Mouse (Mus musculus): ENCODE data around the gene Rplp0. TPM values are rescaled to one million over a fixed set of nuclear protein-coding genes. Genes with fewer than 3 reads are reported as not detected.

Rplp0 gene
- polyA plus RNA-seq (2014; fragmentation: Nextera tagmentation; extraction: Ambion mirVana) = 1,866 and 1,880 TPM in 2 replicates

DNA sequence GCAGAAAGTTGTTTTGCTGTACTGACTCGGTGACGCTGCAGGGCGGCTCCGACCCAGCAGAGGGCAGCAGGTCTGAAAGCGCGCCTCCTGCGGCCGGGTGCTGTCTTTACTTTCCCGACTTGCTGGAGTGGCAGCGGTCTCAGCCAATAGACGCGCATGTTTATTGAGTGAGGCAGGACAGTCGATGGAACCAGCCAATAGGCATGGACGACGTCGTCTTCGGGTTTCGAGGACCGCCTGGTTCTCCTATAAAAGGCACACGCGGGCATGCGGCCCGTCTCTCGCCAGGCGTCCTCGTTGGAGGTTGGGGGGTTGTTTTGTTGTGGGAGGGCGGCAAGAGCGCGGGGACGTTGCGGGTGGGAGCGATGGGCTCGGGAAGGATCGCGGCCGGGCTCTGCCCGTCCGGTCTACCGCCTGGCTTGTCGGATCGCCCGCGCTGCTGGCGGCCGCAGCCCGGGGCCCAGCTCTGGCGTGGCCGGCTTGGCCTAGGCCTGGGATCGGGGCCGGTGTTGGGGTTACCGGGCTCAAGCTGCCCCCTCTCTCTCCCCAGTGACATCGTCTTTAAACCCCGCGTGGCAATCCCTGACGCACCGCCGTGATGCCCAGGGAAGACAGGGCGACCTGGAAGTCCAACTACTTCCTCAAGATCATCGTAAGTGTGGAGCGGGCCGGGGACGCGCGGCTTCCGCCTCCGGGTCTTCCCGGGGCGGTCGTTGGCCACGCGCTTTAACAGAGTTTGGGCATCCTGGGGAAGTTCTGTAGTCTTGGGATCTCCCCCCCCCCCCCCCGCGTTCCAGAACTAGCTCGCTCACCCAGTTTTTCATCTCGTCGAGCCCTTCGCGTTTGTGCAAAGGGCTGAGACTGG, at the start of gene Rplp0:
Gene Rplp0, plus strand, starts transcription at position 231 of the 865 bp plus-strand sequence.
- peak within 1 kb of the TSS; percentile 84 for H3K27ac ChIP-seq (ENCODE audit: low read length)
- ATAC-seq (ENCODE audit: insufficient number of reproducible peaks, insufficient read depth, low FRiP score, low read depth) = peak; percentile 99

DNA sequence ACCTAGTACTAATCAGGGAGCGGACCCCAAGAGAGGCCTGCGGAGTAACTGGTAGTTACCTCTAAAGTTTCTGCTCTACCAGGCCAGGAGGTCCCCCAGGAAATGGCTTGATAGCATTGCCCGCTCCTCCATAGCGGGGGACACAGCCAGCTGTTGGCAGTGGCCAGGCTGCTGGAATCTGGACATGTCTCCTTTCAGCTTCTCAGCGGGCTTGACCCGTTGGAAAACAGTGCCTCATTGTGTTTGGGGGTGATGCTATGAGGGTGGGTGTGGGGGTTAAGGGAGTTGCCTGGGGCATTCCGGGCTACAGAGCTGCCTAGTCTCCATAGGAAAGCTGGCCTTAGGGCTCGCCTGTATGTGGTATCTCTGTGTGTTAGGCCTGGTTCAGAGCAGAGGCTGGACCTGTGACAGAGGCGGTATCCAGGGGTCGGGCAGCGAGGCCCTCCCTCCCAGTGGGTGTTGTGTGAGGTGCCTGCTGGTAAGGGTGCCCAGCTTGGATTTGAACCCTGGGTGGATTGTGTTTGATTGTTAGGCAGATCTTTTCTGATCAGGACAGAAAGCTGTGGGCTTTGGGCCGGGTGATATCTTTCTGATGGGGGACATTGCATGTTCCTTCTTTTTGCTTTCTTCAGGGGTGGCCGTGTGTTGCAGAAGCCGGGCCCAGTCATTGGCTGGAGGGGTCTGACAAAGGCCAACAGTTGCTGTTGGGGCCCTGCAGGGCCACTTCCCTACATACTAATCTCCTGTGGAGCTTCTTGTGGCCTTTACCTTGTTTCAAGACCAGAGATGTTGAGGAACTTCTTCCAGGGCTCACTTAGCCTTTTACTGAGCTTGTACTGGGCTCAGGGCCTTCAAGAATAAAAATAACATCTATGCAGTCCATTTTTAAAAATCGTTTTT, 49.2 kb upstream of the Rplp0 start:
- H3K4me3 ChIP-seq (ENCODE audit: low read depth, low read length) = no peak overlapping the region
- H3K4me1 ChIP-seq (ENCODE audit: control insufficient read depth, insufficient read depth, low read length) = peaks cover 38% of the 10 kb centered on the region
- peak overlapping the region; percentile 87; the same call in 1 of the 2 replicates for H3K4me2 ChIP-seq (replicated peaks; ENCODE audit: low read depth, low read length)
- no peak overlapping the region; the same call in 1 of the 2 replicates for H3K9ac ChIP-seq (replicated peaks; ENCODE audit: low read depth, low read length)
- H3K36me3 ChIP-seq (ENCODE audit: control insufficient read depth, insufficient read depth, low read length) = no peaks in the 10 kb centered on the region
- WGBS = 75% methylated on average over 15 of the region's 15 CpGs
- no peaks in the 10 kb centered on the region for H3K27me3 ChIP-seq (ENCODE audit: control insufficient read depth, insufficient read depth, low read length)
- H3K27ac ChIP-seq (ENCODE audit: low read length) = peak overlapping the region; percentile 75; the same call in 1 of the 2 replicates
- H3K9me3 ChIP-seq (ENCODE audit: control insufficient read depth, low read depth, low read length) = no peaks in the 10 kb centered on the region
- no peak for ATAC-seq (ENCODE audit: insufficient number of reproducible peaks, insufficient read depth, low FRiP score, low read depth)

More for the DNA sequence above, at the start of gene Rplp0:
- under 1% methylated on average over 78 of the region's 78 CpGs for WGBS
- peak within 1 kb of the TSS; percentile 97 for H3K9ac ChIP-seq (replicated peaks; ENCODE audit: low read depth, low read length)
- H3K36me3 ChIP-seq (ENCODE audit: control insufficient read depth, insufficient read depth, low read length) = peaks cover 37% of the 10 kb centered on the region
- peak within 1 kb of the TSS; percentile 88 for H3K4me2 ChIP-seq (replicated peaks; ENCODE audit: low read depth, low read length)
- peaks cover 9% of the 10 kb centered on the region; the same call in 1 of the 2 replicates for H3K4me1 ChIP-seq (ENCODE audit: control insufficient read depth, insufficient read depth, low read length)
- no peaks in the 10 kb centered on the region for H3K9me3 ChIP-seq (ENCODE audit: control insufficient read depth, low read depth, low read length)
- peak within 1 kb of the TSS; percentile 90 for H3K4me3 ChIP-seq (ENCODE audit: low read depth, low read length)
- no peaks in the 10 kb centered on the region for H3K27me3 ChIP-seq (ENCODE audit: control insufficient read depth, insufficient read depth, low read length)

DNA sequence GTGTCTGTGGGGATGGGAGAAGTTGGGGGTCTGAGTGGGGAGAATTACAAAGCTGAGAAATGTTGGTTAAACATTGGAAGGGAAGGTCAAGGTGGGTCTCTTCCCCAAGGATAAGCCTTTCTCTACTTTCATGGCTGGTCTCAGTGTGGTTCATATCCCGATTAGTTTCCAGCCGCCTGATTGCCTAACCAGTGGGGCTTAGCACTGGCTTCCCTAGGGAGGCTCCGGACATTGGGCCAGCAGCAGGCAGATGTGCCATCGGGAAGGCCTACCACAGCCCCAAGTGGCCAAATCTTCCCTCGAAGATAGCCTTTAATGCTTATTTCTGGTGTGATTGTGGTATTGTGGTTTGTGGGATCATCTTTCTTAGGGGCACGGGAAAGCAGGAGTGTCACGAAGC, 46.9 kb upstream of the Rplp0 start:
- Histone ChIP-seq H3K4me1 (ENCODE audit: control insufficient read depth, insufficient read depth, low read length) (peaks cover 41% of the 10 kb centered on the region), H3K4me2 (replicated peaks; ENCODE audit: low read depth, low read length) (no peak overlapping the region)
- 92% methylated on average over 7 of the region's 7 CpGs for WGBS

DNA sequence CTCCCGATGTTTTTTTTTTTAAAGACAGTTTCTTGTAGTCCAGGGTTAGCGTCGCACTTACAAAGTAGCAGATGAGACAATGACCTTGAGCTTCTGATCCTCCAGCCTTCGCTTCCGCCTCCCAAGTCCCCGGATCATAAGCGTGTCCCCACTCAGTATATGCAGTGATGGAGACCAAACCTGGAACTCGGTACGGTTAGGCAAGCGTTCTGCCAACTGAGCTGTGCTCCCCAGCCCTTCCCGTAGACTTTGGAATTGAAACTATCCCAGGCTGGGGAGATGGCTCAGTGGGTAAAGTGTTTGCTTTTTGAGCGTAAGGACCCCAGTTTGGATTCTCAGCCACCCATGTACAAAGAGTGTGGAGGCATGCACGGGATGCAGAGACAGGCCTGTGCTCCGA, 46.0 kb upstream of the Rplp0 start:
- peaks cover 32% of the 10 kb centered on the region for H3K4me1 ChIP-seq (ENCODE audit: control insufficient read depth, insufficient read depth, low read length)
- no peak overlapping the region for H3K9ac ChIP-seq (replicated peaks; ENCODE audit: low read depth, low read length)
- no peak overlapping the region for H3K27ac ChIP-seq (ENCODE audit: low read length)
- no peaks in the 10 kb centered on the region for H3K27me3 ChIP-seq (ENCODE audit: control insufficient read depth, insufficient read depth, low read length)
- WGBS = 95% methylated on average over 14 of the region's 14 CpGs
- no peaks in the 10 kb centered on the region for H3K9me3 ChIP-seq (ENCODE audit: control insufficient read depth, low read depth, low read length)
- ATAC-seq (ENCODE audit: insufficient number of reproducible peaks, insufficient read depth, low FRiP score, low read depth) = no peak
- H3K4me3 ChIP-seq (ENCODE audit: low read depth, low read length) = no peak overlapping the region
- H3K4me2 ChIP-seq (replicated peaks; ENCODE audit: low read depth, low read length) = no peak overlapping the region
- no peaks in the 10 kb centered on the region for H3K36me3 ChIP-seq (ENCODE audit: control insufficient read depth, insufficient read depth, low read length)

More for the DNA sequence above, 46.9 kb upstream of the Rplp0 start:
- Histone ChIP-seq H3K27me3 (ENCODE audit: control insufficient read depth, insufficient read depth, low read length) (no peaks in the 10 kb centered on the region), H3K4me3 (ENCODE audit: low read depth, low read length) (no peak overlapping the region), H3K27ac (ENCODE audit: low read length) (no peak overlapping the region), H3K36me3 (ENCODE audit: control insufficient read depth, insufficient read depth, low read length) (no peaks in the 10 kb centered on the region), H3K9me3 (ENCODE audit: control insufficient read depth, low read depth, low read length) (no peaks in the 10 kb centered on the region), H3K9ac (replicated peaks; ENCODE audit: low read depth, low read length) (no peak overlapping the region)
- no peak for ATAC-seq (ENCODE audit: insufficient number of reproducible peaks, insufficient read depth, low FRiP score, low read depth)

DNA sequence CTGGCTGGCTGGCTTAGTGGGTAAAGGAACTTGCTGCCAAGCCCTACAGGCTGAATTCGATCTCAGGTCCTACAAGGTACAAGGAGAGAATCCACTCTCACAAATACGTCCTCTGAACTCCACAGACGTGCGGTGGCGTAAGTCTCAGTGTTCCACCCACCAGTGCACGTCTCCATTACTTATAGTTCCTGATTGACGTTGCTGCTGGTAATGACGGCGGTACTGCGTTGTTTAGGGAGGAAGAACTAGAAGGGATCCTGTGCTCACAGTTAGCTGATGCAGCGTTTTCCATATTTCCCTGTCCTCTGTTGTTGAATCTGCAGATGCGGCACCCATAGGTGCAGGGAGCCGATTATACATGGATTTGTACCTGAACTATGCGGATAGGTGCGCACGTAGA, 45.5 kb upstream of the Rplp0 start:
- Histone ChIP-seq H3K27ac (ENCODE audit: low read length) (peak overlapping the region; percentile 60; the same call in 1 of the 2 replicates), H3K4me2 (replicated peaks; ENCODE audit: low read depth, low read length) (no peak overlapping the region), H3K4me1 (ENCODE audit: control insufficient read depth, insufficient read depth, low read length) (peaks cover 27% of the 10 kb centered on the region), H3K27me3 (ENCODE audit: control insufficient read depth, insufficient read depth, low read length) (no peaks in the 10 kb centered on the region), H3K4me3 (ENCODE audit: low read depth, low read length) (no peak overlapping the region), H3K9me3 (ENCODE audit: control insufficient read depth, low read depth, low read length) (no peaks in the 10 kb centered on the region), H3K36me3 (ENCODE audit: control insufficient read depth, insufficient read depth, low read length) (no peaks in the 10 kb centered on the region), H3K9ac (replicated peaks; ENCODE audit: low read depth, low read length) (no peak overlapping the region)
- no peak for ATAC-seq (ENCODE audit: insufficient number of reproducible peaks, insufficient read depth, low FRiP score, low read depth)
- WGBS = 96% methylated on average over 16 of the region's 16 CpGs

DNA sequence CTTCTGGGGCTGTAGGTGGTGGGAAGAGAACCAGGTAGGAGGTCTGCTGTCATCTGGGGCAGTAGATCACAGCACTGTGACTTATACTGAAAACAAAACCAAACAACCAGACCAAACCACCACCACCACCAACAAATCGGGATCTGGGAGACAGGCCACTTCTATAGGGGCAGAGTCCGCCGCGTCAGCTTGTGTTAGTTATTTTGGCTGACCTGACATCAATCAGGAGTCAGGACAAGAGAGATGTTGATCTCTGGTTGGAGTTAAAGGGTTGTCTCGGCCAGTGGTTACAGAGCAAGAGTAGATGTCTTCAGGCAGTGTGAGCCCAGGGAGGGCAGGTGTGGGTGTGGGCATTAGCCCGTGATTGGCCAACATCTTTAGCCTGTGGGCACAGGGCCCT, 44.9 kb upstream of the Rplp0 start:
- Histone ChIP-seq H3K4me2 (replicated peaks; ENCODE audit: low read depth, low read length) (no peak overlapping the region; the same call in 1 of the 2 replicates), H3K36me3 (ENCODE audit: control insufficient read depth, insufficient read depth, low read length) (no peaks in the 10 kb centered on the region), H3K9me3 (ENCODE audit: control insufficient read depth, low read depth, low read length) (no peaks in the 10 kb centered on the region), H3K27ac (ENCODE audit: low read length) (peak overlapping the region; percentile 60), H3K4me3 (ENCODE audit: low read depth, low read length) (no peak overlapping the region), H3K27me3 (ENCODE audit: control insufficient read depth, insufficient read depth, low read length) (no peaks in the 10 kb centered on the region), H3K4me1 (ENCODE audit: control insufficient read depth, insufficient read depth, low read length) (peaks cover 23% of the 10 kb centered on the region), H3K9ac (replicated peaks; ENCODE audit: low read depth, low read length) (no peak overlapping the region)
- 64% methylated on average over 6 of the region's 6 CpGs for WGBS
- no peak; the same call in 1 of the 2 replicates for ATAC-seq (ENCODE audit: insufficient number of reproducible peaks, insufficient read depth, low FRiP score, low read depth)

DNA sequence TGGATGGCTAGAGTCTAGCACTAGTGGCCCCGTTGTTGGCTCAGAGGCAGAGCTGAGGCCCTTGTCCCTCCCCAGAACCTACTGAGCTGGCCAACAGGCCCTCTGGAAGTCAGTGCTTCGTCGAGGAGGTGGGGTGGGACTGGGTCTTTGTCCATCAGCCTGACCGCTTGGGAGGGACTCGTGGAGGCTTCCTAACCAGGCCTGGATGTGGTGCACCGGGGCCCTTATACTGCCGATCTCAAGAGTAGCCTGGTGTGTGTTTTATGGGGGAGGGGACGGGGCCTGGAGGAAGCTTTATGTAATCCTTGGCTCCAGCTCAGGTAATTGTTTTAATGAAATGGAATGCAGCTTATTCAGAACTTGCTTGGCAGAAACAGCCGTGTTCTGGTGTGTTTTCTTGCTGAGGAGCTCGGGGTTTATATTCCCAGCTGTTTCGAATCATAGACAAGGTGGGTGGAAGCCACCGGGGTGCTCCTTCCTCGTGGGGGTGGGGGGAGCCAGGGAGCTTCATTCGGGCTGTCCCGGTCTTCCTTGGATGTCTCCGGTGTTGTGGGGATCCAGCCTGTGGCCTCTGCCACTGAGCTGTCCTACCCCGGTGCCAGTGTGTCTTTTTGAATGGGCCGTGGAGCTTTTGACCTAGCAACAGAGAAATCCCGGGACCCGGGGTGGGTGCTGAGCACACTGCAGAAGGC, 44.2 kb upstream of the Rplp0 start:
- Histone ChIP-seq H3K4me2 (replicated peaks; ENCODE audit: low read depth, low read length) (no peak overlapping the region; the same call in 1 of the 2 replicates), H3K4me3 (ENCODE audit: low read depth, low read length) (no peak overlapping the region), H3K36me3 (ENCODE audit: control insufficient read depth, insufficient read depth, low read length) (no peaks in the 10 kb centered on the region), H3K4me1 (ENCODE audit: control insufficient read depth, insufficient read depth, low read length) (peaks cover 18% of the 10 kb centered on the region), H3K9me3 (ENCODE audit: control insufficient read depth, low read depth, low read length) (no peaks in the 10 kb centered on the region), H3K27ac (ENCODE audit: low read length) (peak overlapping the region; percentile 60), H3K27me3 (ENCODE audit: control insufficient read depth, insufficient read depth, low read length) (no peaks in the 10 kb centered on the region), H3K9ac (replicated peaks; ENCODE audit: low read depth, low read length) (no peak overlapping the region)
- 29% methylated on average over 20 of the region's 20 CpGs for WGBS
- peak; percentile 79 for ATAC-seq (ENCODE audit: insufficient number of reproducible peaks, insufficient read depth, low FRiP score, low read depth)

All from stomach, embryonic 14.5 days (tissue).